Mouse (Mus musculus): ENCODE measurements around the gene Dcst1. TPM values are rescaled to one million over a fixed set of nuclear protein-coding genes. Genes with fewer than 3 reads are reported as not detected.
A peak's percentile ranks its signal among the peaks of the same experiment; 100 is the strongest.

Gene Dcst1
- polyA plus RNA-seq, 1 experiment from 2014 or later, result 3.3 TPM

DNA sequence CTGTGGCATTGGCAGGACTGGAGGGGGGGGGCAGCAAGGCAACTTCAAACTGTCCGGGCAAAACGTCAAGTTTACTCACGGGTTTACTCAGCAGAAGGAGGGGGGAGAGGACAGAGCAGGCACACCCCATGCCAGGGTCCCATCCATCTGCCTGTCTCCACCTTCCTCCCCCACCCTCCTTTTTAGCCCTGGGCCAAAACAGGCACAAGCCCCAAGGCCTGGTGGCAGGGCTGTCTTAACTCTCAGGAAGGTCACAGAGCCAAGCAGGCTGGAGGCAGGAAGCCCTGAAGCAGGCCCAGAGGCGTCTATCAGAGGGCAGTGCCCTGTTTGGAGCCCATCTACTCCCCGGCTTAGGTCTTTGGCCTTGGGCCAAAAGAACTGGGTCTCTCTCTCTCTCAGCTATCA is 25.1 kb upstream of the Dcst1 start:
- Histone ChIP-seq H3K9ac (replicated peaks; ENCODE audit: low read length) (no peak overlapping the region), H3K4me3 (ENCODE audit: low read length) (0 out of 2 replicates have a peak overlapping the region, but pooled peaks have one; percentile 2), H3K4me1 (ENCODE audit: insufficient read depth, low read length) (peaks cover 56% of the 10 kb centered on the region), H3K27me3 (ENCODE audit: insufficient read depth, low read length) (no peaks in the 10 kb centered on the region), H3K9me3 (ENCODE audit: low read length) (no peaks in the 10 kb centered on the region), H3K4me2 (replicated peaks; ENCODE audit: low read depth, low read length) (peak overlapping the region; percentile 99), H3K27ac (ENCODE audit: low read length) (peak overlapping the region; percentile 87; the same call in 1 of the 2 replicates), H3K36me3 (ENCODE audit: insufficient read depth, low read length) (no peaks in the 10 kb centered on the region)
- 40% methylated on average over 5 of the region's 5 CpGs for WGBS
- no peak for ATAC-seq (ENCODE audit: low FRiP score, low TSS enrichment)

DNA sequence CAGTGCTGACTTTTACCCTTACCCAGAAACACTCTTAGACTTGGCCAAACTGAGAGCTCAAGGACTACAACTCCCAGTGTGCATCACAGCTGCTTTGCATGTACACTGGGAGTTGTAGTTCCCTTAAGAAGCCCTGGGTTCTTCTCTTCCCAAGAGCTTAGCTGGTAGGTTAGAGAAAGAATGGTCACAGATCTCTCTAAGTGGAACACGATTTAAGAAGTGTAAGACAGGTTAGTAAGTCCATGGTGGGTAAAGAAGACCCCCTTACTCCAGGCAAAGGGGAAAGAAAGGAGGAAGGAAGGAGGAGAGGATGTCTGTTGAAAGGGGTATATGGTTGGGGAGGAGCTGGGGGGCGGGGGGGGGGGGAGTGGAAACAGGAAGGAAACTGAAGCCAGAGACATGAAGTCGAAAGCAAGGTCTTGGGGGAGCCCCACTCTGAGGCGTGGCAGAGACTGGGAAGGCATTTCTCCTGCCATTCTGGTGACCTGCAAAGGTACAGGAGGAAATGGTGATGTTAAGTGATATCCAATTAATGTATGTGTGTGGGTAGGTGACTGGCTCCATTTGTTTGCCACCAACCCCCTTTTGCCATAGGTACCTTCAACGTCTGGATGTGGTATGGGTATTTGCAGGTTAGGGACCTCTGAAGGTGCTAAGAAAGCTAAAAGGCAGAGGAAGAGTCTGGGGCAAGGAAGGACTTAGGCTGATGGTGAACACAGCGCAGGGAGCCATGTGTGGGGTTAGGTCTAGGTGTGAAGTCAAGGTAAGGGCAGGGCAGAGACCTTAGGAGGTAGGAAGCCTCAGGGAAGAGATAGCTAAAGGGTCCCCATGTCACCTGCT is 24.1 kb upstream of the Dcst1 start:
- no peaks in the 10 kb centered on the region for H3K9me3 ChIP-seq (ENCODE audit: low read length)
- H3K4me2 ChIP-seq (replicated peaks; ENCODE audit: low read depth, low read length), result no peak overlapping the region
- H3K27ac ChIP-seq (ENCODE audit: low read length), result no peak overlapping the region

DNA sequence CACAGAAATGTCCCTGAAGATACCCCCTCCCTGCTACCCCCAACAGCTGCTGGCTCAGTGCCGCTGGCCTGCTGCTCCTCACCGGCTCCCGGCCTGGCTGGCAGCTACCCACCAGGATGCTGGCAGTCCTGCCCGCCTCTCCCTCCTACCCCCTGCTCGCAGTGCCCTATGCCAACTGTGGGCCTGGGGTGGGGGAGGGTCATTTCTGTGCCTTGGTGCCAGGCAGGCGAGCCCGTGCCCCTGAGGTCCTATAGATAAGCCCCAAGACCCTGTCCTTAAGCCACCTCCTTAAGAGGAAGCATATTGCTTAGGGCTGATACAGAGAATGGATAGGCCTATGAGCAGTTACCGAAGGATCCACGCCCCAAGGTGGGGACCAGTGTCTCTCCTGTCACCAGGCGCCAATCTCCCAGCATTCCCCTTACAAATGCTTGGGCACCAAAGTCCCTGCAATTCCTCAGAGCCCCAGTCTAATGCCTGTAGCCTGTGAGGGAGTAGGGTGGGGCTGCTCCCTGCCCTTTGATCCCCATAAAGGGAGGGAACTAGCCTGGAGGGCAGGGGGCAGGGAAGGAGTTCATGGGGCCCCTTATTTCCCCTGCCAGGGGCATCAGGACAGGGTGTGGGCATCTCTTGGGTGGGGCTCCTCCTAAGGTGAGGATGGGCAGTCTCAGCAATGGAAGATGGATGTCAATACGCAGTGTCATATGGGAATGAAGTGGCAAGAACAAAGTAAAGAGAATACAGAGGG is 23.3 kb upstream of the Dcst1 start:
- no peak overlapping the region for H3K4me2 ChIP-seq (replicated peaks; ENCODE audit: low read depth, low read length)

More for the DNA sequence above, 24.1 kb upstream of the Dcst1 start:
- ATAC-seq (ENCODE audit: low FRiP score, low TSS enrichment), result no peak
- Histone ChIP-seq H3K27me3 (ENCODE audit: insufficient read depth, low read length) (no peaks in the 10 kb centered on the region), H3K36me3 (ENCODE audit: insufficient read depth, low read length) (no peaks in the 10 kb centered on the region), H3K4me3 (ENCODE audit: low read length) (no peak overlapping the region), H3K4me1 (ENCODE audit: insufficient read depth, low read length) (peaks cover 59% of the 10 kb centered on the region), H3K9ac (replicated peaks; ENCODE audit: low read length) (no peak overlapping the region)
- 53% methylated on average over 6 of the region's 6 CpGs for WGBS

DNA sequence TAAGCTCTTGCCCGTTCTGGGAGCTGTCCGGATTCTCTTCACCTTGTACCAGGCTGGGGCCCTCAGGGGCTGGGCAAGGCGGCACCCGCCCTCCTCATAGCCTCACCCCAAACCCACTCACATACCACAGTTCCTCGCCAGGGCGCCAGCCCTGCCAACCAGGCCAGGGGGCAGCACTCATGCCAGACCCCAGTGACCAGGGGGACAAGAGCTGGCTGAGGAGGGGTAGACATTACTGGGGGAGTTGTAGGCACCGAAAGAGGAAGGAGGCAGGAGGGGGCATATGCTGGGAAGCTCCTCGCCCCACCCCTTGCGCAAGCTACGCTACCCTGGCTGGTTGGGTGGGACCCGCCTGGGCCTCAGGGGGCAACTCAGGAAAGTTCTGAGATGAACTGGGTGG is 22.6 kb upstream of the Dcst1 start:
- Histone ChIP-seq H3K4me1 (ENCODE audit: insufficient read depth, low read length) (peaks cover 59% of the 10 kb centered on the region), H3K9me3 (ENCODE audit: low read length) (no peaks in the 10 kb centered on the region), H3K27ac (ENCODE audit: low read length) (no peak overlapping the region), H3K9ac (replicated peaks; ENCODE audit: low read length) (peak overlapping the region; percentile 4; the same call in 1 of the 2 replicates), H3K27me3 (ENCODE audit: insufficient read depth, low read length) (no peaks in the 10 kb centered on the region), H3K4me3 (ENCODE audit: low read length) (no peak overlapping the region), H3K4me2 (replicated peaks; ENCODE audit: low read depth, low read length) (0 out of 2 replicates have a peak overlapping the region, but pooled peaks have one; percentile 4), H3K36me3 (ENCODE audit: insufficient read depth, low read length) (no peaks in the 10 kb centered on the region)
- ATAC-seq (ENCODE audit: low FRiP score, low TSS enrichment), result no peak
- WGBS, result 79% methylated on average over 11 of the region's 11 CpGs

More for the DNA sequence above, 23.3 kb upstream of the Dcst1 start:
- WGBS, result 82% methylated on average over 11 of the region's 11 CpGs
- no peak overlapping the region for H3K27ac ChIP-seq (ENCODE audit: low read length)
- H3K27me3 ChIP-seq (ENCODE audit: insufficient read depth, low read length), result no peaks in the 10 kb centered on the region
- H3K9me3 ChIP-seq (ENCODE audit: low read length), result no peaks in the 10 kb centered on the region
- no peak overlapping the region for H3K4me3 ChIP-seq (ENCODE audit: low read length)
- no peaks in the 10 kb centered on the region for H3K36me3 ChIP-seq (ENCODE audit: insufficient read depth, low read length)
- no peak for ATAC-seq (ENCODE audit: low FRiP score, low TSS enrichment)
- H3K4me1 ChIP-seq (ENCODE audit: insufficient read depth, low read length), result peaks cover 59% of the 10 kb centered on the region
- no peak overlapping the region for H3K9ac ChIP-seq (replicated peaks; ENCODE audit: low read length)

DNA sequence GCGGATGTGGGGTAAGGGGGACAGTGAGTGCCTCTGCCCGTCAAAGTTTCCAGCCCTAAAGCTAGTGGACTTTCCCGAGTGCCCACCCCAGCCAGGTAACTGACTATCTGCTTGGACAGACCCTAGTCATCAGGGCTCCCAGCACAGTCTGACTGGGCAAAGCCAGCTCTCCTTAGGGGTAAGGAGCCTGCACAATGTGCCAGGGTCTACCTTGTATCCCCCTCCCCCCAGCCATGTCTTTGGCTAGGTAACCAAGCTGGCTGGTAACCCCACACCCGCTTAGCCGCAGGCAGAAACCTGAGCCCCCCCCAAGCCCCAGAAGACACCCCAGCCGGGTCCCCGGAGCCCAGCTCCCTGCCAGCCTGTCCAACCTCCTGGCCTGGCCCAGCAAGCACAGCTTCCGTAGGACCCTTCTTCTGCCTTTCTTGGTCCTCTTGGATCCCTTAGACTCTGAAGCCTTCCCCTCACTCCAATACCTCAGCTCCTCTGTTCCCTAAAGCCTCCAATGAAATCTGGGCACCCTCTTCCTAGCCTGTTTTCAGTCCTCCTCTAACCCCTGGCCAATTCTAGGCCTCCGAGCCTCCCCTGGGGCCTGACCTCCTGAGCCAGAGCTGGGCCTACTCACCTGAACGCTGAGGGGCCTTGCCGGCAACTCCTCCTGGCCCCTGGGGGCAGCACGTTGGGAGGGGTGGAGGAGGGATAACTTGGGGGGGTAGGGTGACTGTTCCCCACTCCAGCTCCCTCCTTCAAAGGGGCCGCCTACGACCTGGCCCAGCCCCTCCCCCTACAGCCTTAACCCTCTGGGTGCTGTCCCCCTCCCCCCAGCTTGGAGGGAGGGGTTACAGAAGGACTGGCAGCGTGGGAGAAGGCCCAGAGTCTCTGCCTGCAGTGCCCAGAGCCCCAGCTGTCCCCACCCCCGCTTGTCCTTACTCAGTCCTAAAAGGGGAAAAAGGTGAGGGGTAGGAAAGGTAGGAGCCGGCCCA is 21.7 kb upstream of the Dcst1 start:
- no peaks in the 10 kb centered on the region for H3K36me3 ChIP-seq (ENCODE audit: insufficient read depth, low read length)
- H3K9ac ChIP-seq (replicated peaks; ENCODE audit: low read length), result peak overlapping the region; percentile 4; the same call in 1 of the 2 replicates
- 53% methylated on average over 17 of the region's 17 CpGs for WGBS
- no peaks in the 10 kb centered on the region for H3K27me3 ChIP-seq (ENCODE audit: insufficient read depth, low read length)
- 0 out of 2 replicates have a peak overlapping the region, but pooled peaks have one; percentile 4 for H3K4me2 ChIP-seq (replicated peaks; ENCODE audit: low read depth, low read length)
- H3K9me3 ChIP-seq (ENCODE audit: low read length), result no peaks in the 10 kb centered on the region
- no peak for ATAC-seq (ENCODE audit: low FRiP score, low TSS enrichment)
- no peak overlapping the region for H3K4me3 ChIP-seq (ENCODE audit: low read length)
- H3K4me1 ChIP-seq (ENCODE audit: insufficient read depth, low read length), result peaks cover 50% of the 10 kb centered on the region
- H3K27ac ChIP-seq (ENCODE audit: low read length), result no peak overlapping the region

DNA sequence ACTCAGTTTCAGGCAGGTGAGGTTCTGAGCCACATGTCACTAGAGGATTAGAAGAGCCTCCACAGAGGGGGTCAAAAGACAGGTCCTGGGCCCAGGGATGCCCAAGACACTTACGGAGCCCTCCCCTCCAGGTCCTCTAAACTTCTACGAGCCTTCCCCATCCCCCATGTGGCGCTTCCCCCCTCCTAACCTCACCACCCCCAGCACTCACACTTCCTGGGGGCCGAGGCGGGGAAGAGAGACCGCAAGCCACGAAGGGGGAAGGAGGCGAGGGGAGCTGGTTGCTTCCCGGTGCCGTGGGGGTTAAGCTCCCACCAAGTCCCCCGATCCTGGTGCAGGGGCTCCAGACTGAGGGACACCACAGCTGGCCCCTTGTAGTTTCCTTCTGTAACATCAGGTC is 20.4 kb upstream of the Dcst1 start:
- Histone ChIP-seq H3K9me3 (ENCODE audit: low read length) (no peaks in the 10 kb centered on the region), H3K4me2 (replicated peaks; ENCODE audit: low read depth, low read length) (no peak overlapping the region), H3K36me3 (ENCODE audit: insufficient read depth, low read length) (peaks cover 7% of the 10 kb centered on the region; the same call in 1 of the 2 replicates), H3K9ac (replicated peaks; ENCODE audit: low read length) (no peak overlapping the region), H3K4me1 (ENCODE audit: insufficient read depth, low read length) (peaks cover 37% of the 10 kb centered on the region), H3K4me3 (ENCODE audit: low read length) (no peak overlapping the region), H3K27me3 (ENCODE audit: insufficient read depth, low read length) (no peaks in the 10 kb centered on the region), H3K27ac (ENCODE audit: low read length) (no peak overlapping the region)
- ATAC-seq (ENCODE audit: low FRiP score, low TSS enrichment), result no peak
- WGBS, result 50% methylated on average over 7 of the region's 11 CpGs

DNA sequence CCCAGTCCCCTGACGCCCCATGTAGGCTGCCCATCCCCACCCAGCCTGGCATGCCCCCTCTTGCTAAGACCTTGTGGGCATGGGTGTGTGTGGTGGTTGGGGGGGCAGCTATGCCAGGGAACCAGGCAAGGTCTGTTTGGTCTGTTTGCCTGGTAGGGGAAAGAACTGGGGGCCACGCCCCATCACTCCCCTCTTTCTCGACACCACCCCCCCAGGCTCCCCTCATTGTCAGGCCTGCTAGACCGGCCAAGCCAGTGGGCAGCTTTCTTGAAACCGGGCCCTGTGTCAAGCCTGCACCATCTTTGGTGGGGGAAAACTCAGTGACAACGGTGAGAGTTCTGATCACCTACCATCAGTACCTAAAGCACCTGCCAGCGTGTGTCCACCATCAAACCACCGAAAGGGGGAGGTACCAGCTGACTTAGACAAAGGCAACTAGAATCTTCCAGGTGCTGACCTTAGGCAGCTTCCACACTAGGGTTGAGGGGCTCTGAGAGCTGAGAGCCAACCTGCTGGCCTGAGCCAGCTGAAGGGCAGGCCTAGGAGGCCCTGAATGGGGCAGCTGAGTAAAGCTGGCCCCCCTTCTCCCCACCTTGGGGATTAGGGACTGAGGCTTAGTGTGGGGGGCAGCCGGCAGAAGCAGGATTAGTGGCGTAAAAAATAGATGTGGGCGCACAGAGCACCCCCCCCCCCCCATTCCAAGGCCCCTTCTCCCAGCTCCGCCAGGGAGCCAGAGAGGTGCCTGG is 19.5 kb upstream of the Dcst1 start:
- H3K27ac ChIP-seq (ENCODE audit: low read length), result no peak overlapping the region
- H3K9me3 ChIP-seq (ENCODE audit: low read length), result no peaks in the 10 kb centered on the region
- peaks cover 29% of the 10 kb centered on the region for H3K4me1 ChIP-seq (ENCODE audit: insufficient read depth, low read length)
- no peak for ATAC-seq (ENCODE audit: low FRiP score, low TSS enrichment)
- no peak overlapping the region for H3K4me3 ChIP-seq (ENCODE audit: low read length)
- 77% methylated on average over 10 of the region's 12 CpGs for WGBS
- no peak overlapping the region for H3K4me2 ChIP-seq (replicated peaks; ENCODE audit: low read depth, low read length)
- H3K27me3 ChIP-seq (ENCODE audit: insufficient read depth, low read length), result no peaks in the 10 kb centered on the region
- H3K9ac ChIP-seq (replicated peaks; ENCODE audit: low read length), result no peak overlapping the region
- H3K36me3 ChIP-seq (ENCODE audit: insufficient read depth, low read length), result peaks cover 9% of the 10 kb centered on the region; the same call in 1 of the 2 replicates

DNA sequence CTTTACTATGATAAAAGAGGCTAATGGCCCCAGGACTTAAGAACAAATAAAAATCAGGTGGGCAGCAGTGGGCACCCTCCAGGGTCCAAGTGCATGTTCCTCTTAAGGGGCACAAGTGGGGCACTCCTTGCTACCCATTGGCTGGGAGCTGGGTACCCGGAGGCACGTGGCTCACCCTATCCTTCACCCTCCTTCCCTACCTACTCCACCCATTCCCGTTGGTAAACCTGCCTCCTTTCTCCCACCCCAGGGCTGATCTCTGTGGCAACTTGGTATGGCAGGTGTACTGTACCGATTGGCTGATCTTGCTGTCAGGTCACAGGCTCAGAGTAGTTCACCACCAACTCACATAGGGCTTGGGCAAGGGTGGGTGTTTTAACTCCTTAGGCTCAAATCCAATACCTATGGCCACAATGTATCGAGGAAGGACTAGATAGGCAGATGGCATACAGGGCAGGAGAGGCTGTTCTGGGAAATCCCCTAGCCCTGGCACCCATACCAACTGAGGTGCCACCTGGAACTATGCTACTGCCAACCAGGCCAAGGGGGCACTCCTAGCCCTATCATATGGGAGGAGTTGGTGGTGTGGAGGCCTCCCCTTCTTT is 18.7 kb upstream of the Dcst1 start:
- peaks cover 34% of the 10 kb centered on the region for H3K4me1 ChIP-seq (ENCODE audit: insufficient read depth, low read length)
- peaks cover 12% of the 10 kb centered on the region; the same call in 1 of the 2 replicates for H3K36me3 ChIP-seq (ENCODE audit: insufficient read depth, low read length)
- ATAC-seq (ENCODE audit: low FRiP score, low TSS enrichment), result no peak
- no peaks in the 10 kb centered on the region for H3K27me3 ChIP-seq (ENCODE audit: insufficient read depth, low read length)
- no peak overlapping the region for H3K27ac ChIP-seq (ENCODE audit: low read length)
- no peak overlapping the region for H3K4me3 ChIP-seq (ENCODE audit: low read length)
- H3K9ac ChIP-seq (replicated peaks; ENCODE audit: low read length), result no peak overlapping the region
- H3K4me2 ChIP-seq (replicated peaks; ENCODE audit: low read depth, low read length), result no peak overlapping the region
- 87% methylated on average over 5 of the region's 5 CpGs for whole genome bisulfite sequencing
- no peaks in the 10 kb centered on the region for H3K9me3 ChIP-seq (ENCODE audit: low read length)
